Mouse (Mus musculus) spleen, adult 2 months (tissue): ENCODE data around the gene Tlr8. TPM values are rescaled to one million over a fixed set of nuclear protein-coding genes. Genes with fewer than 3 reads are reported as not detected.
A peak's percentile ranks its signal among the peaks of the same experiment; 100 is the strongest.

Source experiments
- DNase-seq, 2 experiments: peaks; one replicate each; pipeline versions ENCODE4 v3.0.0 to v3.0.0-alpha.2; 2012 to 2021; ENCODE audit warnings: low spot score in 2 of 2, low read depth in 1 of 2
- H3K27ac ChIP-seq: fragments of 200-500 bp; 2 replicates; pipeline ENCODE4 v1.5.1; 2012; ENCODE audit warnings: low read length, inconsistent platforms; ENCODE audit not compliant: insufficient read depth
- H3K27me3 ChIP-seq: fragments of 200-500 bp; 2 replicates; pipeline ENCODE4 v1.6.1; 2012; ENCODE audit warnings: mild to moderate bottlenecking, moderate library complexity, low read length, inconsistent platforms; ENCODE audit not compliant: control insufficient read depth, insufficient read depth
- H3K36me3 ChIP-seq: fragments of 200-500 bp; 2 replicates; pipeline ENCODE4 v1.6.1; 2012; ENCODE audit warnings: mild to moderate bottlenecking, low read length, inconsistent platforms; ENCODE audit not compliant: control insufficient read depth, insufficient read depth
- H3K4me1 ChIP-seq: fragments of 200-500 bp; 2 replicates; pipeline ENCODE4 v1.6.1; 2011; ENCODE audit warnings: inconsistent platforms; ENCODE audit not compliant: control insufficient read depth, insufficient read depth, insufficient read length
- H3K4me3 ChIP-seq: fragments of 200-500 bp; 2 replicates; pipeline ENCODE4 v1.5.1; 2011; ENCODE audit warnings: mild to moderate bottlenecking, inconsistent platforms; ENCODE audit not compliant: insufficient read depth, insufficient read length; ENCODE audit errors: extremely low read depth
- CTCF ChIP-seq: fragments of 200-500 bp; IDR thresholded peaks from 2 replicates; pipeline ENCODE4 v1.5.1; 2011; ENCODE audit warnings: mild to moderate bottlenecking, inconsistent platforms; ENCODE audit not compliant: insufficient read depth, insufficient read length, insufficient replicate concordance; ENCODE audit errors: extremely low read depth
- POLR2A ChIP-seq: fragments of 200-500 bp; IDR thresholded peaks from 2 replicates; pipeline ENCODE4 v1.6.1; 2011; ENCODE audit warnings: low read depth, low read length, inconsistent platforms
- WGBS: fragments of 180-500 bp; shearing (Covaris S2); methylation state at CpG from one replicate; pipeline ENCODE4 v1.1.7; 2018; 5-methylcytosine and 5-hydroxymethylcytosine counted together
- polyA plus RNA-seq: library from polyadenylated mRNA; depleted of rRNA; stranded (reverse); fragments of >200 nt; gene quantifications from 2 replicates; pipeline ENCODE4 v1.2.3, GENCODE M21; 2012

The Tlr8 gene
- polyA plus RNA-seq, 1 experiment, result 1.1 TPM

- Histone ChIP-seq H3K4me3 (no peak overlapping the region), H3K4me1 (peaks cover 22% of the 10 kb centered on the region), H3K27ac (peak overlapping the region; percentile 74), H3K27me3 (no peaks in the 10 kb centered on the region), H3K36me3 (no peaks in the 10 kb centered on the region)
- TF ChIP-seq POLR2A (no peak), CTCF (peak; percentile 71; the same call in 1 of the 2 replicates)
- 47% methylated on average over 9 of the region's 9 CpGs for WGBS
- DNase-seq, result peak in 1 of 2 experiments; percentile 72
These were observed 30.9 kb downstream of the Tlr8 start for GRCm38 (mm10) chrX:167233104-167233687.

- DNase-seq, result peak; percentile 62 to 72
- H3K27ac ChIP-seq, result peak overlapping the region; percentile 78
- TF ChIP-seq POLR2A (no peak), CTCF (no peak)
These were observed 33.0 kb downstream of the Tlr8 start for GRCm38 (mm10) chrX:167231150-167231549.

DNA sequence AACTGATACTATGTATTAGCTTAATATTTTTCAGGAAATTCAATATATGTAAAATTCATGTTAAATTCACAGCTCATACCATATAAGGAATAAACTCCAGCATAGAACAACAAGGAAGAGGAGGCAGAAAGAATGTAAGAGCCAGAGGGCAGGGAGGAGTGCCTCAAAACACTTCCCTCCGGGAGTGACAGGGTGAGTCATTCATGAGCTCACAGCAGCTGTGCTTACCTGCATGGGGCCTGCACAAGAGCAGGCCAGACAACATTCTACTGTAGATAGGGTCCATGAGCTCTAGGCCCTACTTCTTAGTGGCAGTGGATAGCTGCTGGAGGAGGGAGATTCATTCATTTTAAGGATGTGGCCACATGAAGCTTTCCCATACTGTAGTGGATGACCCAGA lies 34.3 kb downstream of the Tlr8 start:
- peak overlapping the region; percentile 48; the same call in 1 of the 2 replicates for H3K27ac ChIP-seq
- H3K4me1 ChIP-seq, result peaks cover 31% of the 10 kb centered on the region
- no peak overlapping the region for H3K4me3 ChIP-seq
- no peak for DNase-seq
- H3K36me3 ChIP-seq, result no peaks in the 10 kb centered on the region
- no peaks in the 10 kb centered on the region for H3K27me3 ChIP-seq
- TF ChIP-seq POLR2A (no peak), CTCF (no peak)
- WGBS, result 67% methylated on average over 1 of the region's 1 CpGs

More at GRCm38 (mm10) chrX:167231150-167231549, 33.0 kb downstream of the Tlr8 start:
- H3K27me3 ChIP-seq, result no peaks in the 10 kb centered on the region
- peaks cover 25% of the 10 kb centered on the region for H3K4me1 ChIP-seq
- no peak overlapping the region for H3K4me3 ChIP-seq
- 40% methylated on average over 8 of the region's 8 CpGs for WGBS
- H3K36me3 ChIP-seq, result no peaks in the 10 kb centered on the region

GRCm38 (mm10) chrX:167229206-167229605 lies 34.9 kb downstream of the Tlr8 start:
- peak in 1 of 2 experiments; percentile 81 for DNase-seq
- H3K27me3 ChIP-seq, result no peaks in the 10 kb centered on the region
- 38% methylated on average over 6 of the region's 6 CpGs for WGBS
- H3K36me3 ChIP-seq, result no peaks in the 10 kb centered on the region
- peak overlapping the region; percentile 24; the same call in 1 of the 2 replicates for H3K27ac ChIP-seq
- TF ChIP-seq CTCF (peak; percentile 45; the same call in 1 of the 2 replicates), POLR2A (no peak)
- H3K4me3 ChIP-seq, result no peak overlapping the region
- H3K4me1 ChIP-seq, result peaks cover 31% of the 10 kb centered on the region

DNA sequence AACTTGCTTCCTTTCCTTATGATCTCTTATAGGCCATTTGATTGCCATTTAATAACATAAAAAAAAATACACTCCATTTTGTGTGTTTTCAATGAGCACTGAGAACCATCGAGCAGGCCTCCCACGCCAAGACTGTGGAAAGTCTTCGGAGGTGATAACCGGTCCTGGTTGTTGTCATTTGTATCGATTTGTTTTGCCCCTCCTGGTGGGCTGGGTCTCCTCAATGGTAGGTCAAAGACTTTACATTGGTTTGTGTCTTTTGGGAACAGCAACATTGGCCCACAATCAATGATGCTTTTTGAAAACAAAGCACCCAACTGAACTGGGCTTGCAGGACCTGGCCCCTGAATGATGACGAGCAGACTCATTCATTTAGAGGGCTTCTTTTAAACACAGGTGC lies 36.4 kb downstream of the Tlr8 start:
- Histone ChIP-seq H3K27ac (peak overlapping the region; percentile 98), H3K36me3 (no peaks in the 10 kb centered on the region), H3K4me1 (peaks cover 26% of the 10 kb centered on the region), H3K4me3 (peak overlapping the region; percentile 64; the same call in 1 of the 2 replicates), H3K27me3 (no peaks in the 10 kb centered on the region)
- TF ChIP-seq CTCF (no peak), POLR2A (no peak)
- DNase-seq, result no peak
- WGBS, result 78% methylated on average over 6 of the region's 6 CpGs

- Histone ChIP-seq H3K36me3 (no peaks in the 10 kb centered on the region), H3K27ac (peak overlapping the region; percentile 98), H3K4me3 (peak overlapping the region; percentile 64), H3K27me3 (no peaks in the 10 kb centered on the region), H3K4me1 (peaks cover 23% of the 10 kb centered on the region)
- 38% methylated on average over 7 of the region's 7 CpGs for WGBS
- DNase-seq, result peak in 1 of 2 experiments; percentile 70
- TF ChIP-seq CTCF, result no peak
- no peak; the same call in 1 of the 2 replicates for TF ChIP-seq POLR2A
These were observed 37.0 kb downstream of the Tlr8 start for GRCm38 (mm10) chrX:167227138-167227537.

DNA sequence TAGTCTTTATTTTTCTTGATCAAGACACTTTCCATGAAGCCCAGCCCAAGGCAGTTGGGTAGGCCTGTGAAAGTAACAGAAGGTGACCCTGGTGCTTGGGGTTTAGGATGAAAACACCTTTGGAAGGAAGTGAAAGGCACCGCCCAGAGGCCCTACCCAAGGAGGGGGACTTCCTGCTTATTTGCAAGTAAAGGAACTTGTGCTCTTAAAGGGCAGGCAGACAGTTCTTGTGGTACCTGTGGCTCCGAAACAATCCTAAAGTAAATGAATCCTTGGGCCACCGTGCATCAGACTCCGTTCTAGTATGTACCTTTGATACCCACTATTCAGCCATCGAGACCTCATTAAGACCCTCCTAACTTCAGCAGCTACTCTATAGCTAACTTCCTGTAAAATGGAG lies 37.6 kb downstream of the Tlr8 start:
- peak; percentile 22 for TF ChIP-seq POLR2A
- no peak for TF ChIP-seq CTCF
- WGBS, result 49% methylated on average over 5 of the region's 5 CpGs
- H3K4me1 ChIP-seq, result peaks cover 18% of the 10 kb centered on the region
- peak in 1 of 2 experiments; percentile 63 for DNase-seq
- H3K36me3 ChIP-seq, result no peaks in the 10 kb centered on the region
- H3K27me3 ChIP-seq, result no peaks in the 10 kb centered on the region
- H3K27ac ChIP-seq, result peak overlapping the region; percentile 98
- H3K4me3 ChIP-seq, result peak overlapping the region; percentile 64
